Mouse (Mus musculus): Measurements from ENCODE around the gene Gm11239.
A peak's percentile ranks its signal among the peaks of the same experiment; 100 is the strongest.
"Not testable (repeated sequence)": the region's sequence is repeated elsewhere in the genome, so short reads cannot be mapped to it uniquely, and the experiment has no call there.

Gene Gm11239

DNA sequence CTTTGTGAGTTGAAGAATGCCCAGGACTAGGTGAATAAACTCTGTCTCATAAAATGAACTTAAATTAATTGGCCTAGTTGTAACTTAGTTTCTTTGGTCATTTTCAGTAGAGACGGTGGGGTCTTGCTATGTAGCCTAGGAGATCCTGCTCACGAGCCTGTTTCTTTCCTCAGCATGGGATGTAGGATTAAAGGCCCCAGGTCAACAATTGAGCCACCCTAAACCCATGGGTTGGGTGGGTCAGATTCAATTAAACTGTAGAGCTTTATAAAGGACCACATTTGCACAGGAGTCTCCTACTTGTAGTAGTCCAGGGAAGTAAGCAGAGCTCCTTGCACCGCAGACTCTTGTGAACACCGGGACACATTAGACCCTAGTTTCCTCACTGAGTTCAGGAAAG is at the start of gene Gm11239:
Gene Gm11239 (plus strand): TSS at position 301 of the 400 bp plus-strand sequence.
- DNase-seq (ENCODE audit: low spot score in 2 of 2): not testable (repeated sequence)

DNA sequence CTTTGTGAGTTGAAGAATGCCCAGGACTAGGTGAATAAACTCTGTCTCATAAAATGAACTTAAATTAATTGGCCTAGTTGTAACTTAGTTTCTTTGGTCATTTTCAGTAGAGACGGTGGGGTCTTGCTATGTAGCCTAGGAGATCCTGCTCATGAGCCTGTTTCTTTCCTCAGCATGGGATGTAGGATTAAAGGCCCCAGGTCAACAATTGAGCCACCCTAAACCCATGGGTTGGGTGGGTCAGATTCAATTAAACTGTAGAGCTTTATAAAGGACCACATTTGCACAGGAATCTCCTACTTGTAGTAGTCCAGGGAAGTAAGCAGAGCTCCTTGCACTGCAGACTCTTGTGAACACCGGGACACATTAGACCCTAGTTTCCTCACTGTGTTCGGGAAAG is 45.5 kb upstream of the Gm11239 start, which contains the start of gene Gm11237:
Gene Gm11237 (plus strand): TSS at position 301 of the 400 bp plus-strand sequence.
- DNase-seq (ENCODE audit: low spot score in 2 of 2): not testable (repeated sequence)

GRCm38 (mm10) chr4:73637821-73638220 is 30.3 kb upstream of the Gm11239 start, which contains the start of gene Gm11236:
TSS of gene Gm11236 (plus strand) at chr4:73638121.
- DNase-seq (ENCODE audit: low spot score in 2 of 2): not testable (repeated sequence)

GRCm38 (mm10) chr4:73661864-73662263 is 6.3 kb upstream of the Gm11239 start:
- peak in 1 of 2 experiments; percentile 3 for DNase-seq (ENCODE audit: low spot score in 2 of 2)

- not testable (repeated sequence) for DNase-seq (ENCODE audit: low spot score in 2 of 2)
These were observed 15.1 kb downstream of the Gm11239 start, which contains the start of gene Gm428 for GRCm38 (mm10) chr4:73683216-73683615. TSS of gene Gm428 (plus strand) at chr4:73683516.

DNA sequence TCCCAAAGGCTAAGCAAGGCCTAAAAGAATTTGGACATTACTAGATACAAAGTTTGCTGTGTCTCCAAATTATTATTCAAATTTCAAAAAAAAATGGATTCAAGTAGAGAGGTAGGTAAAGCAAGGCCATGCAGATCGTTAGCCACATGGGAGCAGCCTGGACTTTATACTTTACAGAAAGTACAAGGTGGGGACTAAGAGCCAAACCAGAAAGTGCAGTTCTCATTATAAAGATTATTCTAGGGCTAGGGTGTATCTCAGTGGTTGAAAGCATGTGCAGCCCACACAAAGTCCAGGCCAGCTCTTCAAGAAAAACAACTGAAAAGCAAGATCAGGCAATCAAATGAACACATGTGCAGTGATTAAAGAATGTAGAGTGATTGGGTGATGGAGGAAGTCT is 50.6 kb downstream of the Gm11239 start:
- DNase-seq (ENCODE audit: low spot score in 2 of 2): no peak

DNA sequence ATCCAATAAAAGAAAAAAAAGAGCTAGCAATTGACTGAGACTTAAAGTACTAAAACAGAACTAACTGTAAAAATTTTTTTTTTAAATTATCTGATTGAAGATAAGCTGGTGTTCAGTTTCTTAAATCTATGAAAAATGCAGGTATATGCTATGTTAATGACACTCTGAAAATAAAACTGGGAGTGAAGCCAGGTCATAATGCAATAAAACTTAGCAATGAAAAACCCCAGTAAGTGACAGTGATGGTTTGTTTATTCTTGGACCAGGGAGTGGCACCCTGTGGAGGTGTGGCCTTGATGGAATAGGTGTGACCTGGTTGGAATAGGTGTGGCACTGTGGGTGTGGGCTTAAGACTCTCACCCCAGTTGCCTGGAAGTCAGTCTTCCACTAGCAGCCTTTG is 51.7 kb downstream of the Gm11239 start:
- no peak for DNase-seq (ENCODE audit: low spot score in 2 of 2)

Data from thymus, postnatal 10 days (tissue).